Mouse (Mus musculus): ENCODE data around the gene Nkx2-9. TPM values are rescaled to one million over a fixed set of nuclear protein-coding genes. Genes with fewer than 3 reads are reported as not detected.
A peak's percentile ranks its signal among the peaks of the same experiment; 100 is the strongest.

The Nkx2-9 gene
- total RNA-seq (2021) = not detected

DNA sequence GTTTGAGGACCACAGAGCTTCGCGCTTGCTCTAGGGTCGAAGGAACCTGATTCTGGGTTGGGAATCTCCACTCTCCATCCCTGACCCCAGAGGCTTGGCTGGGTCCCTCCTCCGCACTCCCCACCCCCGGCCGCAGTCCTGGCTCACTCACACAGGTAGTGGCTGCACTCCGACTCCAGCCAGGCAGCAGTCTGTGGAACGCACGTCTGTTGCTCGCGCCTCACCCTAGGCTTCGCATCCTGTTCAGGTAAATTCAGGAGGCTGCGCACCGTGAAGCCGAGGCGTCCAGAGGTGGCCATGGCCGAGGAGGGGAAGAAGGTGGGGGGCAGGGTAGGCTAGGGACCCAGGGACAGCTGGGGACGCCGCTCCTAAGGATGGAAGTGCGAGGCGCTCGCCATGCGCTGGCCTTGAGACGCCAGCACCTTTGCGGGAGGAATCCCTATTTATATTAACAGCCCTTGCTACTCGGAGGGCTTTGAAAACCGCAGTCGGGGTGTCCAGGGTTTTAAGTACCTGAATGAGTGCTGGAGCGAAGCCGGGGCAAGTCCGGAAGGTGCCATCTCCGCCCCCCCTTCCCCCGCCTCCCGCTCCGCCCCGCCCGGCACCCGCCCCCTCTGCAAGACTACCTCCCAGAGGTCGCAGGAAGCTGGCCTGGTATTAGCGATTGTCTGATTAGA lies at the start of gene Nkx2-9:
Gene Nkx2-9, minus strand, starts transcription at position 524 of the 677 bp plus-strand sequence.
- intact Hi-C loops (cut with DNase I) = loop anchor here (5.0 to 10.0 kb wide), 3 partner anchors 78 to 924 kb away; partner anchors contain the start of gene Nkx2-1

DNA sequence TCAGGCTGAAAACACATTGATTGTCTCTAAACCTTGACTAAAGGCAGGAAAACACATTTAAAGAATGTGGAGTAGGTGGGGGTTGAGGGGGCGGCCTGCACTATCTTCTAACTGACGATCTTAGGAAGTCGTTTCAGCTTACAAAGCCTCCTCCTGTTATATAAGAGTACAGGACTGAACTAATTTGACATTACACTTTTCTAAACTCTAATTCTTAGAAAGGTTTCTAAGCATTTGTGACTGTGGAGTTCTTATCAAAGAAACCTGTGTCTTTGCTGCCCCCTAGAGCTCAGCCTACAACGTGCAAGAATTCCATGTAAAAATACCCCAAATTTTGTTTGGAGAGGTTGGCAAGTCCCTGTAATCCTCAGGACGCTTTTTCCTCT lies 24.1 kb upstream of the Nkx2-9 start:
- DNase-seq (ENCODE audit: low spot score in 2 of 2) = peak in 1 of 2 experiments; percentile 46
- intact Hi-C loops (cut with DNase I) = loop anchor here (5.0 kb wide), 3 partner anchors 50 to 750 kb away; no protein-coding TSS in a partner anchor

More for the DNA sequence above, at the start of gene Nkx2-9:
- no peak for DNase-seq (ENCODE audit: low spot score in 2 of 2)

DNA sequence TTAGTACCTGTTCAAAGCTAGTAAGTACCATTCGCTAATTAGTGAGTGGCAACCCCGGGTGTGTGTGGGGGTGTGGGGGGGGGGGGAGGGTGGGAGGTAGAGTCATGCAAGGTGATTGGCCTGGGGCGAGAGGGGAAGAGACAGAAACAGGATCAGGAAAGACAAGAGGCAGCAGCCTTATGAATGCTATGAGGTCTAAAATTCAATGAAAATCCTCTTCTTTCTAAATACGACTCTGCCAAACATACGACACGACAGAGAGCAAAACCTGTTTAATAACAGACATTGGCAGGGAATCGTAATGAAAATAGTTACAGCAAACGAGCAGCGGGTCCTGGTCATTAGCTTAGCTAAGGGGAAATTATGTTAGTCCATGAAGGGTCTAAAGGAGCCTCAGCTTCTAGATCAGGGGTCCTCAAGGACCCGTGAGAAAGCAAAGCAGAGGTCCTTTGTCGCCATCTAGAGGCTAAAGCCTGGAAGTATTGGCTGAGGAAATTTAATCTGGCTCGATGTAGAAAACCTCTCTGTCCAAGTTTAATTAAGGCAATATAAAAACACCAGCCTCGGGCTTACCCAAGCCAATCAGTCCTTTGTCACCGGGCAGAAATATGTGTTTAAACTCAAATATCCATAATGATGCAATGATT lies 23.6 kb upstream of the Nkx2-9 start:
- intact Hi-C loops (cut with DNase I) = loop anchor here (5.0 kb wide), 3 partner anchors 49 to 749 kb away; no protein-coding TSS in a partner anchor
- DNase-seq (ENCODE audit: low spot score in 2 of 2) = peak in 1 of 2 experiments; percentile 34

DNA sequence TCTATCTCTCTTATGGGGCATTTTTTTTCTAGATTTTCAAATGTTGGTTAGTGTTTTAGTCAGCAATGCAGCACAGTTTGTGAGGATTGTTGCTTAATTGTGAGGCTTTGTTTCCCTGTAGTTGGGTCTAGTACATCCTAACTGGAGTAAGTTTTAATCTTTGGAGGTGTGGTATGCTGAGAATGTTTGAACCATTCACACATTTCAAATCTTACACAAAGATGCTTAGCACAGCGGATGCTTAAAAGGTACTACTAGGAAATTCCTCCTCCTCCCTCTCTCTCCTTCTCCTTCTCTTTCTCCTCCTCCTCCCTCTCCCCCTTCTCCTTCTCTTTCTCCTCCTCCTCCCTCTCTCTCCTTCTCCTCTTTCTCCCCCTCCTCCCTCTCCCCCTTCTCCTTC lies 3.0 kb upstream of the Nkx2-9 start:
- intact Hi-C loops (cut with DNase I) = loop anchor here (10.0 kb wide), 2 partner anchors 81 to 89 kb away; partner anchors contain the start of gene Nkx2-1
- DNase-seq (ENCODE audit: low spot score in 2 of 2) = no peak

DNA sequence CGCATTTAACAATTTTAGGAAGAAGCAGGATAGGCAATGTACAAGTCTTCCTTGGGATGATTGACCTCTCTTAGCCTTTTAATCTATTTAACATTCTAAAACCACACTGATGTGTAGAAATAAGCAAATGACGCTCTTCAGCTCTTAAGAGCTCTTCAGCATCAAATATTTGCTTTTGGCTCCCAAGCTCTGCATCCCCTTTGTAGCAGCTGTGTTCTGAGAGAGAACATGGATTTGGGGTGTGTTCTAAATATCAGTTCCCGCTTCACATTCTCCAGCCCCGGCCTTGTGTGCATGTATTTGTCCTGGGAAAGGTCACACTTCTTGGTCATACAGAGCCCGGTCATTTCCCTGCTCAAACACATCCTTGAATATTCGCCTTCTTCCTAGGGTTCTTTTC lies 2.3 kb upstream of the Nkx2-9 start:
- intact Hi-C loops (cut with DNase I) = loop anchor here (10.0 kb wide), 2 partner anchors 81 to 89 kb away; partner anchors contain the start of gene Nkx2-1

DNA sequence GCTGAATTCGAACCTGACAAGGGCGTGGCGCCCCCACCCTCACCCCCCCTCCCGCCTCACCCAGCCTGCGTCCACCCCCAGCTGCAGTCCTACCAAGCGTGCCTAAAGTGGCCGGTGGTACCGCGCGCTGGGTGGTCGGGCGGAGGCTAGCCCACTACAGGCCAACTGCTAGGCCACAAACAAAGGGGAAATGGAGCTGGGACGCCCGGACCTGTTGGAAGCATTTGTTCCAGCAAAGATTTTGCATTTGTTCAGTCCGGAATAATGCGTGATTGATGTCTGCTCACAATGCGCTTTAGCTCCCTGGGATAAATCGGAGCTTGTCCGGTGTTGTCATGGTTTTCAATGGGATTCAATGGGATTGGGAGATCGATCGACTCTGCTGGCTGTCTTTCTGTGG lies 1.4 kb upstream of the Nkx2-9 start:
- no peak for DNase-seq (ENCODE audit: low spot score in 2 of 2)
- intact Hi-C loops (cut with DNase I) = loop anchor here (5.0 to 10.0 kb wide), 3 partner anchors 80 to 923 kb away; partner anchors contain the start of gene Nkx2-1

More for the DNA sequence above, 2.3 kb upstream of the Nkx2-9 start:
- no peak for DNase-seq (ENCODE audit: low spot score in 2 of 2)

DNA sequence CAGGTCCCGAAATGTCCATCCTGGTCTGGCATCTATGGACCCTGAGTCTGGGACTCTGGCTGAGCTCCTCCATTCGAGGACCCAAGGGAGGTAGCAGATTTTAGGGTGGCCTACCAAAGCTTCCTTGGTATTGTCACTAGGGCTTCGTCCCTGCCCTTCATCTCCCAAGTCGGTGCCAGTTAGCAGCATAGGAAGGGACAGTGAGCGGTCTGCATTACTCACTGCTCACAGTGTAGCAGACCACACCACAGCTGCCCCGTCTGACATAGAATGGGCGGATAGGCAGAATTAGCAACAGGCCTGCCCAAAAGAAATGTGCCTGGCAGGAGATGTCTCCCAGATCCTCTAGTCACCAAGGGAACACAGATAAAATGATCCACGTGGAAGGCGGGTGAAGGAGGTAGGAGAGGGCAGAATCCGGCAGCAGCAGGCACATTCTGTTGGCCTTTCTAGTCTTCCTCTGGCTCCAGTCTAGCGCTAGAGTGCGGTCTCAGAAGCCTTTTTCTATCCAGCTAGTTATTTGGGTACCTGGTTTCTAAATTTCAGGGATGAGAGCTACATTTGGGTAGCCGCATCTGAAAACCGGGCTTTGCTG lies 929 bp upstream of the Nkx2-9 start:
- no peak for DNase-seq (ENCODE audit: low spot score in 2 of 2)
- intact Hi-C loops (cut with DNase I) = loop anchor here (5.0 to 10.0 kb wide), 3 partner anchors 79 to 923 kb away; partner anchors contain the start of gene Nkx2-1

DNA sequence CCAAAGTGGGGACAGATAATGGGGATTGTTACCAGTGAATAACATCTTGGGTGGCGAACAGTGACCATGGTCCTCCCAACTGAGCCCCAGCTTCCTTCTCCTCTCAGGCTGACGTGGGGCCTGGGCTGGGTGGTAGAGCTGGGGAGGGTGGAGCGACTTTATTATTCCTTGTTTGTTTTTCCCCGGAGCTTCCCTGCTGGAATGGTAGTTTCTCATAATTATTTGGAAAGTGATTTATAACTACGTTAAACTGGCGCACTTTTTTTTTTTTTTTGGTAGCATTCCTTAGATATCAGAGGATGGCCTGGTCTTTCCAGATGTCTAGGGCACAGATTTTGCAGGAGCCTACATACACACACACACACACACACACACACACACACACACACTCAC lies 350 bp upstream of the Nkx2-9 start:
- intact Hi-C loops (cut with DNase I) = loop anchor here (5.0 to 10.0 kb wide), 3 partner anchors 79 to 924 kb away; partner anchors contain the start of gene Nkx2-1
- no peak for DNase-seq (ENCODE audit: low spot score in 2 of 2)

DNA sequence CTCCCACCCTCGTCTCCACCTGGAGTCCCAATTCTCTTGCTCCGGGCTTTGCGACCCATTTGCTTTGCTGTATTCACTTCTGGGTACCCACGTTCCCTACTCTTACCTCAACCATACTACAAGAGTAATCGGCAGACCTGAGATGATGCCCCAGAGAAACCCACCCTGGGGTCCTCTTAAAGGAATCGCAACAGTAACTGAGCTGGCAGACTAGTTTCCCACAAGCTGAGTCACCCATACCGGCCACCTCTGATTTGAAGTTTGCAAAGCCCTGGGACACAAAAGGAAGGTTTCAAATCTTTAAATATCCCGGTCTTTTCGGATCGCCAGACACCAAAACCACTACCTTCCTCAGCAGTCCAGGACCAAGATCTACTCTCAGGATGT lies 742 bp downstream of the Nkx2-9 start:
- DNase-seq (ENCODE audit: low spot score in 2 of 2) = no peak
- intact Hi-C loops (cut with DNase I) = loop anchor here (5.0 to 10.0 kb wide), 3 partner anchors 78 to 925 kb away; partner anchors contain the start of gene Nkx2-1

DNA sequence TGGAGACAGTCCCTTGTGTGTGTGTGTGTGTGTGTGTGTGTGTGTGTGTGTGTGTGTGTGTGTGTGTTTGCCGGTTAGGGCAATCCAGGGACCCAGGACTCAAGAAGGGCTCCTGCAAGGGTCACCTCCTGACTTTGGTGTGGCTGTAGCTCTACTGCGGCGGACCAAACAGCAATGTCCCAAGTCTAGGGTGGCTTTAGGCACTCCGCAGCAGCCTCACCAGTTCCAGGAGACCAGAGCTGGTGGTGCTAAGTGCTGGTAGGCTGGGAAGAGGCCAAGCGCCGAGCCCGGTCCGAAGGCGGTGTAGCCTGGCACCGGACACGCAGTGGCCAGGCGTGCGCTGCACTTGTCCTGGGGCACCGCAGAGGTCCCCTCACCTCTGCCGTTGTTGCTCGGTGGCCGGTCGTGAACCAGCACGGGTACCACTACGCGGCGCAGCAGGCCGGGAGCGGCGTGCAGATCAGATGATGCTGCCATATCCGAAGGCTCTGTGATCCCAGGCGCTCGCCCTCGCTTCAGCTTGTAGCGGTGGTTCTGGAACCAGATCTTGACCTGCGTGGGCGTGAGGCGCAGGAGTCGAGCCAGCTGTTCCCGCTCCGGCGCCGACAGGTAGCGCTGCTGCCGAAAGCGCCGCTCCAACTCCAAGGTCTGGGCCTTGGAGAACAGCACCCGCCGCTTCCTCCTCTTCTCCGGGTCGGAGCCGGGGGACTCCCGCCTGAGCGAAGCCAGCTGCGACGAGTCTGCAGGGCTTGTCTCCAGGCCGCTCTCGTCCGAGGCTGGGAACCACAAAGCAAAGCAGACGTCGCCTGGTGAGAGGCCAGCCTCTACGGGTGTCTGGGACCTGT lies 1.4 kb downstream of the Nkx2-9 start:
- DNase-seq (ENCODE audit: low spot score in 2 of 2) = peak in 1 of 2 experiments; percentile 26
- intact Hi-C loops (cut with DNase I) = loop anchor here (5.0 to 10.0 kb wide), 3 partner anchors 77 to 926 kb away; partner anchors contain the start of gene Nkx2-1

DNA sequence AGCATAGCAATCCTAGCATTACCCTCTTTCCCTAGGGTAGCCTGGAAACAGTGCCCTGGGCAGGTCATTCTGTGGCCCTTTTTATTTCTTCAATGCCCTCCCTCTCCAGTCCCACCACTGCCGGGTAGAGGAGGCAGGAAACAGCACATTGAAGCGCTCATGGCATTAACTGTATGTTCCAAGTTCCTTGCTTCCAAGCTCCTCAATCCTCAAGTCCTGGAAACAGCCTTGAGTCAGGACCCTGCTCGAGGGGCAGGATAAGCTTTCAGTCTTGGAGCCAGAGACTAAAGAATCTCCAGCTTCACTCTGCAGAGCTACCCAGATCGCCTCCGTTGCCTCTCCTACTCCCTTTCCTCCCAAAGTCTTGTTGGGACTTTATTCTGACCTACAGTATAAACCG lies 2.2 kb downstream of the Nkx2-9 start:
- DNase-seq (ENCODE audit: low spot score in 2 of 2) = no peak
- intact Hi-C loops (cut with DNase I) = loop anchor here (5.0 to 10.0 kb wide), 3 partner anchors 76 to 926 kb away; partner anchors contain the start of gene Nkx2-1

DNA sequence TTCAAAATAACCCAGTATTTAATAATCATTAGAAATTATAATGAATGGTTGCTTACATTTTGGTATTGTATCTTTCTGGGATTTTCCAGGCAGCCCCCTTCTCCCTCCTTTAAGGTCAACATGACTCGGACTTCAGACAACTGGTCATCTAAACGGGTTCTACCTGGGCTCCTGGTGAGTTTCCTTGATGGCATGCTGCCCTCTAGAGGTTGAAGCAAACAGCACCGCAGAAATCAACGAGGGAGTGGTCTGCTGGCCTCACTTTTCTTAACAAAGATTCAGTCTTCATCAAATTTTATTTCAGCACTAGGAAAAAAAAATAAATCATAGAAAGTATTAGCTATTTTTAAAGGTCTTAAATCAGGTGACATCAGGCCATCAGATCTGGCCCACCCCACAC lies 21.4 kb downstream of the Nkx2-9 start:
- DNase-seq (ENCODE audit: low spot score in 2 of 2) = no peak
- intact Hi-C loops (cut with DNase I) = loop anchor here (5.0 kb wide), 2 partner anchors 534 to 704 kb away; no protein-coding TSS in a partner anchor

DNA sequence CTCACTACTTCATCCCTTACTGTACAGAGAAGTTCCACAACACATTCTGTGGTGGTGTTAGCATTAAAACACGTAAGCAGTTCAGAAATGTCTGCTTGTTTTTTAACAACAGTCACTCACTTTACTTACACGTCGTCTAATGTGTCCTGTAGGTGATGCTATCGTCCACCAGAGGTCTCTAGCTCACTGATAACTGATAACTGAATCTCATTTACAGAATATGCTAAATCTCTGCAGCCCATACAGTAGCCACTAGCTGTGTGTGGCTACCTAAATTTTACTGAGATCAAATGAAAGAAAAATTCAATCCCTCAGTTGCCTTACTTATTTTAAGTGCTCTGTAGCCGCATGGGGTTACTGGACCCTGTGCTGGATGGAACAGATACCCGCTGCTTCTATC lies 25.3 kb downstream of the Nkx2-9 start:
- DNase-seq (ENCODE audit: low spot score in 2 of 2) = no peak
- intact Hi-C loops (cut with DNase I) = loop anchor here (5.0 kb wide), 2 partner anchors 49 to 599 kb away; no protein-coding TSS in a partner anchor

Other genes with a start within 250 kb of the Nkx2-9 start
- gene Nkx2-1, start 76.4 kb downstream of the Nkx2-9 start, total RNA-seq (2021) = under 1 TPM; 0.23 to 0.44 TPM
- not detected for gene Pax9, start 78.5 kb upstream of the Nkx2-9 start, total RNA-seq (2021)